Mouse (Mus musculus): ENCODE measurements around the gene Rhoh. TPM values are rescaled to one million over a fixed set of nuclear protein-coding genes. Genes with fewer than 3 reads are reported as not detected.

Rhoh gene
- polyA plus RNA-seq, 1 experiment from 2014 or later: 0.46 TPM

DNA sequence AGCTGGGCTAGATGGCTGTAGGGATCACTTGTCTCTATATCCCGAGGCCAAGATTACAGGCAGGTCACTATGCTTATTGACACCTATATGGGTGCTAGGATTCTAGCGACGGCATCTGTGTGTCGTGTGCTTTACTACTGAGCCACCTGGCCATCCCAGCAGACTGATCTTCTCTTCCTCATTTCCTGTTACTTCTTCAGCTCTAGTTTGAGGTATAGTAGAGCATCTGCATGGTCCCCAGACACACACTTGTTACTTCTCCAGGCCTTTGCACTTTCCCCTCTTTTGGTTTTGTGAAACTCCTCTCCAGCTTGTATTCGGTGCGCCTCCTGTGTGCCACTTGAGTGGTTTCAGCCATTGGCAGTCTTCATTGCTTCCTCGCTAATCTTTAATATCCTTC, 14.3 kb downstream of the Rhoh start:
- H3K36me3 ChIP-seq: no peaks in the 10 kb centered on the region
- no peak overlapping the region for H3K9ac ChIP-seq (replicated peaks)
- H3K9me3 ChIP-seq: no peaks in the 10 kb centered on the region
- no peak overlapping the region for H3K4me3 ChIP-seq (replicated peaks)
- H3K4me2 ChIP-seq: no peak overlapping the region
- 90% methylated on average over 7 of the region's 7 CpGs for WGBS
- no peaks in the 10 kb centered on the region for H3K27me3 ChIP-seq
- ATAC-seq (ENCODE audit: insufficient number of reproducible peaks, insufficient read depth, low FRiP score, low TSS enrichment, low read depth): no peak
- no peak overlapping the region for H3K27ac ChIP-seq
- H3K4me1 ChIP-seq (replicated peaks): no peaks in the 10 kb centered on the region

- WGBS: 69% methylated on average over 3 of the region's 3 CpGs
- Histone ChIP-seq H3K4me2 (no peak overlapping the region), H3K4me3 (replicated peaks) (no peak overlapping the region), H3K27me3 (no peaks in the 10 kb centered on the region), H3K27ac (no peak overlapping the region), H3K9ac (replicated peaks) (no peak overlapping the region), H3K4me1 (replicated peaks) (no peaks in the 10 kb centered on the region), H3K36me3 (no peaks in the 10 kb centered on the region), H3K9me3 (no peaks in the 10 kb centered on the region)
- no peak for ATAC-seq (ENCODE audit: insufficient number of reproducible peaks, insufficient read depth, low FRiP score, low TSS enrichment, low read depth)
These were observed 17.4 kb downstream of the Rhoh start for GRCm38 (mm10) chr5:65878367-65878766.

- Histone ChIP-seq H3K9me3 (no peaks in the 10 kb centered on the region), H3K4me1 (replicated peaks) (no peaks in the 10 kb centered on the region), H3K9ac (replicated peaks) (no peak overlapping the region), H3K27me3 (no peaks in the 10 kb centered on the region), H3K36me3 (no peaks in the 10 kb centered on the region), H3K27ac (no peak overlapping the region), H3K4me2 (no peak overlapping the region), H3K4me3 (replicated peaks) (no peak overlapping the region)
- no peak for ATAC-seq (ENCODE audit: insufficient number of reproducible peaks, insufficient read depth, low FRiP score, low TSS enrichment, low read depth)
- WGBS: 92% methylated on average over 2 of the region's 2 CpGs
These were observed 20.2 kb downstream of the Rhoh start for GRCm38 (mm10) chr5:65881254-65881653.

DNA sequence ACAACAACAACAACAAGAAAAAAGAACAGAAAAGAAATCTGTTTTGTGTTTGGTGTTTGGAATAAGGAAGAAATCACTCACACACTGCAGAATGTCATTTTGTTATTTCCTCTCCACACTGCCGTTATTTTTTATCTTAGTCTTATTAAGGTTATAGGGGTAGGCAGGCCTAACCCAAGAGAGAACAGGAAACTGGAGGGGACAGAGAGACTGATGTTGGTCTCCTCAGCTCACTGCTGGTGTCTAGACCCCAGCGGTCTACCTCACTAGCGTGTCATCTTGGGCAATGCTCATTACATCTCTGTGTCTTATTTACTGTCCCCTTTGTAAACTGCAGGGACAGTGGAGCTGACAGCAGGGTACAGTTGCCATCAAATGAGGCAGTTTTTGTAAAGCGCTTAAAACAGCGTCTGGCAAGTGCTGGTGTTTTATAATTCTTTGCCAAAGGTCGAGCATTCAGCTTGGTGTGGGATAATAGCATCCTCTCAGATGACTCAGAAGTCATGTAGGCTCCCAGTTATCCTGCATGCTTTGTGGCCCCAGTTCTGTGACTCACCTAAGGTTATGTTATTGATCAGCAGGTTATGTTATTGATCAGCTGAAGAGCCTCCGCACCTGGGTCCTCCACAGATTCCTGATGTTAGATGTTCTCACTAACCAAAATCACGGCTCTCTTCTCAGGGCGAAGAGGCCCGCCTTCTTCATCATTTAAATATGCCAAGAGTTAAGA, 21.6 kb downstream of the Rhoh start:
- no peak overlapping the region for H3K27ac ChIP-seq
- H3K27me3 ChIP-seq: no peaks in the 10 kb centered on the region
- no peak overlapping the region for H3K4me3 ChIP-seq (replicated peaks)
- H3K9me3 ChIP-seq: no peaks in the 10 kb centered on the region
- no peaks in the 10 kb centered on the region for H3K4me1 ChIP-seq (replicated peaks)
- H3K36me3 ChIP-seq: no peaks in the 10 kb centered on the region
- no peak for ATAC-seq (ENCODE audit: insufficient number of reproducible peaks, insufficient read depth, low FRiP score, low TSS enrichment, low read depth)
- no peak overlapping the region for H3K4me2 ChIP-seq
- 85% methylated on average over 10 of the region's 10 CpGs for WGBS
- no peak overlapping the region for H3K9ac ChIP-seq (replicated peaks)

GRCm38 (mm10) chr5:65883355-65883754, 22.3 kb downstream of the Rhoh start:
- Histone ChIP-seq H3K9me3 (no peaks in the 10 kb centered on the region), H3K4me2 (no peak overlapping the region), H3K27ac (no peak overlapping the region), H3K4me3 (replicated peaks) (no peak overlapping the region), H3K9ac (replicated peaks) (no peak overlapping the region), H3K4me1 (replicated peaks) (no peaks in the 10 kb centered on the region), H3K36me3 (no peaks in the 10 kb centered on the region), H3K27me3 (no peaks in the 10 kb centered on the region)
- no peak for ATAC-seq (ENCODE audit: insufficient number of reproducible peaks, insufficient read depth, low FRiP score, low TSS enrichment, low read depth)
- 64% methylated on average over 5 of the region's 5 CpGs for WGBS

DNA sequence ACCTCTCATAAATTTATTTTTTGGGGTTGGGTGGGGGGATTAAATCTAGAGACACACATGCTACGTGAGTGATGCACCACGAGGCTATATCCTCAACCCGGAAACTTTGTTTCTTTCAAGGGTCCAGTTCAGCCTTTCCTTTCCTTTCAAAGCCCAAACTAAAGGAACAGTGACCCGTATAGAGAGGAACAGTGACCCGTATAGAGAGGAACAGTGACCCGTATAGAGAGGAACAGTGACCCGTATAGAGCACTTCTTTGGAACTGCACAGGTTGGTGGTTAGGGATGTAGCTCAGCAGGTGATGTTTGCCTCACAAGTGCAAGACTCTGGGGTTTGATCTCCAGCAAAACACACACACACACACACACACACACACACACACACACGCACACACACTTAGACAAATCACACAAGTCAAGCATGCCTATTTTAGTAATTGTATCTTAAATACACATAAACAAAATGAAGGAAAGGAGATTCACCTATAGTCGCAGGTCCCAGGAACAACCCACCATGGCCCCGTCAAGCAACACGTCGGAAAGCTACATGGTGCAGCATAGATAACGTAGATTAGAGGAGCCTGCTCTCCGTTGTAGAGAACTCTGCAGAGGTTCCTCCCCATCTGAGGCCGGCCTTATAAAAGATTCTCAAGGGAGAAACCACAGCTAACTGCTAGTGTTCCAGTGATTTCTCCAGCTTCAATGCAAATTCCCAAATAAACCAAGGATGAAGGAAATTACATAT, 24.9 kb downstream of the Rhoh start:
- ATAC-seq (ENCODE audit: insufficient number of reproducible peaks, insufficient read depth, low FRiP score, low TSS enrichment, low read depth): no peak
- H3K27me3 ChIP-seq: no peaks in the 10 kb centered on the region
- H3K27ac ChIP-seq: no peak overlapping the region
- 92% methylated on average over 15 of the region's 15 CpGs for WGBS
- H3K4me3 ChIP-seq (replicated peaks): no peak overlapping the region
- H3K4me2 ChIP-seq: no peak overlapping the region
- H3K9ac ChIP-seq (replicated peaks): no peak overlapping the region
- no peaks in the 10 kb centered on the region for H3K36me3 ChIP-seq
- no peaks in the 10 kb centered on the region for H3K4me1 ChIP-seq (replicated peaks)
- H3K9me3 ChIP-seq: no peaks in the 10 kb centered on the region

- no peaks in the 10 kb centered on the region for H3K9me3 ChIP-seq
- H3K27me3 ChIP-seq: no peaks in the 10 kb centered on the region
- 90% methylated on average over 5 of the region's 5 CpGs for WGBS
- no peak for ATAC-seq (ENCODE audit: insufficient number of reproducible peaks, insufficient read depth, low FRiP score, low TSS enrichment, low read depth)
- no peak overlapping the region for H3K27ac ChIP-seq
- H3K9ac ChIP-seq (replicated peaks): no peak overlapping the region
- no peak overlapping the region for H3K4me2 ChIP-seq
- no peaks in the 10 kb centered on the region for H3K36me3 ChIP-seq
- H3K4me3 ChIP-seq (replicated peaks): no peak overlapping the region
- H3K4me1 ChIP-seq (replicated peaks): no peaks in the 10 kb centered on the region
These were observed 27.1 kb downstream of the Rhoh start for GRCm38 (mm10) chr5:65888102-65888501.

DNA sequence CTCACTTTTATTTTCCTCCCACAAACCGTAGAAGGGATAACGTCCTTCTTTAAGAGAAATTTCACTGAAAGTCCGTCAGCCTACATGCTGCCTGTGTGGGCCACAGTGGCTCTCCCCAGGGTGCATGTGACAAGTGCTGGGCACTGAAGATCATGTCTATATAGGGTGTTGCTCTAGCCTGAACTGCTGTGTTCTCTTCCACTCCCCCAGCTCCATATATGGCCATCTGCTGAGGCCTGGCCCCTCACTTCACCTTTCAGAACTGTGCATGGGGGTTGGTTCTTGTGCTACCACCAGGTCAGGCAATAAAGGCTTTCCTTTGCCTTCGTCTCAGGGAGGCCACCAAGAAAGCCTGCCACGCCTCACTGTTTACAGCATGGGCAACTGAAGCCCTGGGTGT, 28.0 kb downstream of the Rhoh start:
- WGBS: 60% methylated on average over 5 of the region's 5 CpGs
- no peak overlapping the region for H3K4me3 ChIP-seq (replicated peaks)

DNA sequence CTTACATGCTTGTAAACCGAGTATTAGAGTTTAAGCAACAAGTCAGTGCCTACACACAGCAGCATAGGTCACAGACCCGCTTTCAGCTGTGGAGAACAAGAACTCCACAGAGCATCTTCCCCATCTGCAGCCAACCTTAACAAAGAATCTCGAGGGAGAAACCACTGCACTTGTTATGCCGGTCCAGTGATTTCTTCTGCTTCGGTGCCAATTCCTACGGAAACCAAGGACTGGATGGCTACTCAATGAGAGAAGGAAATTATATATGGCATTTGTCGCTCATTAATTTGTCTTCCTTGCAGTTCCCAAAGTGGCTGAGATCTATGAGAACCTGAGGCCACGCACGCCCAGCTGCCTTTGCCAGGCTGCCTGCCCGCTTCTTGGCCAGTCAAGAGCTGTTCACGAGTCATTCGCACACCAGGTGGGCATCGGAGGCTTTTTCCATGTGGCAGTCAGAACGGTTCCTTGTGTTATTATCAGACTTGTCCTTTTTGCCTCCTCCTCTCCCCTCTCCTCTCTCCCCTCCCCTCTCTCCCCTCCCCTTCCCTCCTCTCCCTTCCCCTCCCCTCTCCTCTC, 30.3 kb downstream of the Rhoh start:
- Histone ChIP-seq H3K9ac (replicated peaks) (no peak overlapping the region), H3K4me2 (no peak overlapping the region), H3K27me3 (no peaks in the 10 kb centered on the region), H3K4me1 (replicated peaks) (no peaks in the 10 kb centered on the region), H3K27ac (no peak overlapping the region), H3K36me3 (no peaks in the 10 kb centered on the region), H3K4me3 (replicated peaks) (no peak overlapping the region), H3K9me3 (no peaks in the 10 kb centered on the region)
- no peak for ATAC-seq (ENCODE audit: insufficient number of reproducible peaks, insufficient read depth, low FRiP score, low TSS enrichment, low read depth)
- WGBS: 84% methylated on average over 14 of the region's 14 CpGs

More for the DNA sequence above, 28.0 kb downstream of the Rhoh start:
- Histone ChIP-seq H3K4me2 (no peak overlapping the region), H3K9me3 (no peaks in the 10 kb centered on the region), H3K27ac (no peak overlapping the region), H3K36me3 (no peaks in the 10 kb centered on the region), H3K27me3 (no peaks in the 10 kb centered on the region), H3K4me1 (replicated peaks) (no peaks in the 10 kb centered on the region), H3K9ac (replicated peaks) (no peak overlapping the region)
- ATAC-seq (ENCODE audit: insufficient number of reproducible peaks, insufficient read depth, low FRiP score, low TSS enrichment, low read depth): no peak

- 89% methylated on average over 6 of the region's 6 CpGs for WGBS
- Histone ChIP-seq H3K4me2 (no peak overlapping the region), H3K9me3 (no peaks in the 10 kb centered on the region), H3K9ac (replicated peaks) (no peak overlapping the region), H3K4me1 (replicated peaks) (no peaks in the 10 kb centered on the region), H3K4me3 (replicated peaks) (no peak overlapping the region), H3K36me3 (no peaks in the 10 kb centered on the region), H3K27me3 (no peaks in the 10 kb centered on the region), H3K27ac (no peak overlapping the region)
- ATAC-seq (ENCODE audit: insufficient number of reproducible peaks, insufficient read depth, low FRiP score, low TSS enrichment, low read depth): no peak
These were observed 34.2 kb downstream of the Rhoh start for GRCm38 (mm10) chr5:65895121-65895692.

DNA sequence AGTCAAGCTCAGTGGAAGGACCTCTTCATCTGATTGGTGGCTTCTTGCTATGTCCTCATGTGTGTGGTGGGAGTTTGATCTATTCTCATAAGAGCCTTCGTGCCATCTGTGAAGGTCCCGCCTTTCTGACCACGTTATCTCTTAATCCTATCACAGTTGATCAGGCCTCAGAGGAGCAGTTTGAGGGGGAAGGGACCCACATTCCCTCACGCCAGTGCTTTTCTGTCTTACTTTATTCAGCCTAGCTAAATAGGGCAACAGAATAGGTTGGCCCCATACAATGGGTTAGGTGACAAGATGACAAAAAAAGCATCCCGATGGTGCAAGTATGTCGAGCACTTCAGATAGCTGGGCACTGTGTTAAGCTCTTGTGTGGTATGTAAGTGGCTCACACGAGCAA, 34.8 kb downstream of the Rhoh start:
- no peaks in the 10 kb centered on the region for H3K36me3 ChIP-seq
- H3K4me2 ChIP-seq: no peak overlapping the region
- H3K4me3 ChIP-seq (replicated peaks): no peak overlapping the region
- no peaks in the 10 kb centered on the region for H3K27me3 ChIP-seq
- H3K4me1 ChIP-seq (replicated peaks): no peaks in the 10 kb centered on the region
- no peaks in the 10 kb centered on the region for H3K9me3 ChIP-seq
- ATAC-seq (ENCODE audit: insufficient number of reproducible peaks, insufficient read depth, low FRiP score, low TSS enrichment, low read depth): no peak
- 85% methylated on average over 7 of the region's 7 CpGs for WGBS
- no peak overlapping the region; the same call in 1 of the 2 replicates for H3K27ac ChIP-seq
- H3K9ac ChIP-seq (replicated peaks): no peak overlapping the region

All from limb, embryonic 12.5 days (tissue).